Mouse (Mus musculus) limb, embryonic 11.5 days (tissue): ENCODE measurements around the gene Sorcs2. TPM values are rescaled to one million over a fixed set of nuclear protein-coding genes. Genes with fewer than 3 reads are reported as not detected.

Source experiments
- ATAC-seq: fragments of 200-750 bp; cut with Nextera tagmentation; 2 replicates; pipeline ENCODE4 v1.8.0; 2017; ENCODE audit warnings: low read depth; ENCODE audit not compliant: insufficient number of reproducible peaks, low FRiP score, low TSS enrichment
- DNase-seq: peaks from one replicate; pipeline ENCODE4 v3.0.0-alpha.2; 2015; ENCODE audit warnings: low spot score
- H3K27ac ChIP-seq: fragments of 300-500 bp; sonication (generic); replicated peaks from 2 replicates; pipeline ENCODE4 v1.5.1; 2014; ENCODE audit warnings: low read depth, mild to moderate bottlenecking, low read length
- H3K27me3 ChIP-seq: fragments of 300-500 bp; sonication (generic); 2 replicates; pipeline ENCODE4 v1.6.1; 2014; ENCODE audit warnings: mild to moderate bottlenecking, low read length, mixed read lengths; ENCODE audit not compliant: control insufficient read depth, insufficient read depth
- H3K36me3 ChIP-seq: fragments of 300-500 bp; sonication (generic); 2 replicates; pipeline ENCODE4 v1.6.1; 2014; ENCODE audit warnings: mild to moderate bottlenecking, low read length, moderate library complexity, mixed read lengths; ENCODE audit not compliant: control insufficient read depth, insufficient read depth
- H3K4me1 ChIP-seq: fragments of 300-500 bp; sonication (generic); 2 replicates; pipeline ENCODE4 v1.6.1; 2014; ENCODE audit warnings: low read length, mixed read lengths; ENCODE audit not compliant: control insufficient read depth, insufficient read depth
- H3K4me2 ChIP-seq: fragments of 300-500 bp; sonication (generic); 2 replicates; pipeline ENCODE4 v1.6.1; 2014; ENCODE audit warnings: low read depth, mild to moderate bottlenecking, moderate library complexity; ENCODE audit not compliant: severe bottlenecking
- H3K4me3 ChIP-seq: fragments of 300-500 bp; sonication (generic); 2 replicates; pipeline ENCODE4 v1.5.1; 2014; ENCODE audit warnings: low read depth, low read length
- H3K9ac ChIP-seq: fragments of 300-500 bp; sonication (generic); 2 replicates; pipeline ENCODE4 v1.6.1; 2014; ENCODE audit warnings: mild to moderate bottlenecking, low read length
- H3K9me3 ChIP-seq: fragments of 300-500 bp; sonication (generic); 2 replicates; pipeline ENCODE4 v1.6.1; 2016; ENCODE audit warnings: low read length; ENCODE audit not compliant: control insufficient read depth
- WGBS: fragments of 180-500 bp; shearing (Covaris S2); extraction: QIAGEN DNeasy Blood & Tissue Kit; methylation state at CpG from one replicate; pipeline ENCODE4 v1.1.7; 2014; 5-methylcytosine and 5-hydroxymethylcytosine counted together
- polyA plus RNA-seq: library from polyadenylated mRNA; unstranded; fragments of >200 nt; fragmentation: Nextera tagmentation; extraction: Ambion mirVana; gene quantifications from 2 replicates; pipeline ENCODE4 v1.2.1, GENCODE M21; 2014

Gene Sorcs2
- polyA plus RNA-seq, 1 experiment from 2014 or later: 6.4 TPM

GRCm38 (mm10) chr5:36146589-36146988, 251.3 kb downstream of the Sorcs2 start:
- Histone ChIP-seq H3K27me3 (no peaks in the 10 kb centered on the region), H3K9ac (no peak overlapping the region), H3K4me2 (no peak overlapping the region), H3K4me1 (no peaks in the 10 kb centered on the region), H3K4me3 (no peak overlapping the region), H3K27ac (no peak overlapping the region), H3K36me3 (no peaks in the 10 kb centered on the region), H3K9me3 (no peaks in the 10 kb centered on the region)
- DNase-seq (no peak), ATAC-seq (no peak)
- 82% methylated on average over 2 of the region's 2 CpGs for WGBS

DNA sequence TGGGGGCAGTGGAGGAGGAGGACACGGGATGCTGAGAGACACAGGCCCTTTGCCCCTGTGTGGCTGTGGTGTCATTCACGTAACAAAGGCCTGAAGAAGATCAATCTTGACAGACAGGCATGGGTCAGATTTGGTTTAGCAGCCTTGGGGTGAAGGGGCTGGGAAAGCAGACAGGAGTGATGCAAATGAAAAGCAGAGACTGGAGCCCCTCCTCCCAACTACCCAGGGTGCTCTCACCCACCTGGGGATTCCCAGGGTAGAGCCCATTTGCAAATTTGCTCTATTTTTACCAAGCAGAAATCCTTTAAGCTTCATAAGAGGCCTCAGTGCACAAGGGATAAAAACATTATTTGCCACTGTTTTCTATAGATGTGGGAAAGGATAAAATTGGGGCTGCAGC, 253.4 kb downstream of the Sorcs2 start:
- Histone ChIP-seq H3K4me1 (no peaks in the 10 kb centered on the region), H3K9me3 (no peaks in the 10 kb centered on the region), H3K4me3 (no peak overlapping the region), H3K27ac (no peak overlapping the region), H3K36me3 (no peaks in the 10 kb centered on the region), H3K4me2 (no peak overlapping the region), H3K9ac (no peak overlapping the region), H3K27me3 (no peaks in the 10 kb centered on the region)
- WGBS: 58% methylated on average over 2 of the region's 2 CpGs
- DNase-seq (no peak), ATAC-seq (no peak)

GRCm38 (mm10) chr5:36141676-36142255, 256.2 kb downstream of the Sorcs2 start:
- DNase-seq (no peak), ATAC-seq (no peak)
- Histone ChIP-seq H3K36me3 (no peaks in the 10 kb centered on the region), H3K4me2 (no peak overlapping the region), H3K9ac (no peak overlapping the region), H3K27me3 (no peaks in the 10 kb centered on the region), H3K27ac (no peak overlapping the region), H3K9me3 (no peaks in the 10 kb centered on the region), H3K4me1 (no peaks in the 10 kb centered on the region), H3K4me3 (no peak overlapping the region)
- WGBS: 53% methylated on average over 6 of the region's 6 CpGs

- Histone ChIP-seq H3K9me3 (no peaks in the 10 kb centered on the region), H3K27me3 (no peaks in the 10 kb centered on the region), H3K4me1 (no peaks in the 10 kb centered on the region), H3K4me2 (no peak overlapping the region), H3K9ac (no peak overlapping the region), H3K4me3 (no peak overlapping the region), H3K36me3 (no peaks in the 10 kb centered on the region), H3K27ac (no peak overlapping the region)
- ATAC-seq: no peak
- DNase-seq: no peak
- WGBS: 92% methylated on average over 4 of the region's 4 CpGs
Observed at GRCm38 (mm10) chr5:36141112-36141511, 256.8 kb downstream of the Sorcs2 start.

- Histone ChIP-seq H3K4me3 (no peak overlapping the region), H3K27me3 (no peaks in the 10 kb centered on the region), H3K4me2 (no peak overlapping the region), H3K9me3 (no peaks in the 10 kb centered on the region), H3K36me3 (no peaks in the 10 kb centered on the region), H3K27ac (no peak overlapping the region), H3K4me1 (no peaks in the 10 kb centered on the region), H3K9ac (no peak overlapping the region)
- WGBS: 76% methylated on average over 6 of the region's 6 CpGs
- ATAC-seq (no peak), DNase-seq (no peak)
Observed at GRCm38 (mm10) chr5:36139766-36140165, 258.2 kb downstream of the Sorcs2 start.

GRCm38 (mm10) chr5:36135874-36136542, 261.9 kb downstream of the Sorcs2 start:
- 88% methylated on average over 3 of the region's 3 CpGs for WGBS
- no peak overlapping the region for H3K4me3 ChIP-seq
- no peak overlapping the region for H3K4me2 ChIP-seq
- DNase-seq: no peak
- H3K27me3 ChIP-seq: no peaks in the 10 kb centered on the region
- H3K9me3 ChIP-seq: no peaks in the 10 kb centered on the region
- ATAC-seq: no peak
- no peaks in the 10 kb centered on the region for H3K4me1 ChIP-seq
- H3K36me3 ChIP-seq: no peaks in the 10 kb centered on the region
- no peak overlapping the region for H3K27ac ChIP-seq
- no peak overlapping the region for H3K9ac ChIP-seq

GRCm38 (mm10) chr5:36134302-36134701, 263.6 kb downstream of the Sorcs2 start:
- ATAC-seq: no peak
- WGBS: 75% methylated on average over 6 of the region's 6 CpGs

GRCm38 (mm10) chr5:36133893-36134292, 264.0 kb downstream of the Sorcs2 start:
- Histone ChIP-seq H3K9me3 (no peaks in the 10 kb centered on the region), H3K27me3 (no peaks in the 10 kb centered on the region), H3K36me3 (no peaks in the 10 kb centered on the region), H3K4me1 (no peaks in the 10 kb centered on the region), H3K9ac (no peak overlapping the region), H3K4me2 (no peak overlapping the region), H3K27ac (no peak overlapping the region), H3K4me3 (no peak overlapping the region)
- no peak for DNase-seq
- no peak for ATAC-seq
- 70% methylated on average over 2 of the region's 2 CpGs for WGBS

More at GRCm38 (mm10) chr5:36134302-36134701, 263.6 kb downstream of the Sorcs2 start:
- no peaks in the 10 kb centered on the region for H3K27me3 ChIP-seq
- DNase-seq: no peak
- no peak overlapping the region for H3K9ac ChIP-seq
- no peak overlapping the region for H3K4me2 ChIP-seq
- no peaks in the 10 kb centered on the region for H3K9me3 ChIP-seq
- H3K27ac ChIP-seq: no peak overlapping the region
- H3K36me3 ChIP-seq: no peaks in the 10 kb centered on the region
- no peak overlapping the region for H3K4me3 ChIP-seq
- no peaks in the 10 kb centered on the region for H3K4me1 ChIP-seq
